Mouse (Mus musculus) ovary, postnatal 14 days (tissue): ENCODE measurements around the gene Chrnb1.

Source experiments
- DNase-seq: peaks from one replicate; pipeline ENCODE4 v3.0.0; 2022; ENCODE audit warnings: low spot score

Gene Chrnb1

DNA sequence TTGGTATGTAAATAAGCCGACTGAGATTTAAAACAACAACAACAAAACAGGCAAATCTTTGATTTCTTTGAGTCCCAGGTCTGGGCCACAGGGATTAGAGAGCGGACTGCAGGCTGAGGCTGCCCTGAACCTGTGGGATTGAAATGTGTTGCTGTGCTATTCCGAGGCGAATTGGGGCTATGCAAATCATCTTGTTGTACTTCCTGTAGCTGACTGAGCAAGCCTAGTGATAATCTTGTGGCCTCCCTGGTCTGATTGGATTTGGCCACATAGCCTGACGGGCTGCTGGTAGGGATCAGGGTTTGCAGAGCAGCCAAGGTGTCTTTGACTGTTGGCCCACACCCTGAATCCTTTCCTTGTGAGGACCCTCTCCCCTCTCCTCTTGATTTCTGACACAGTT is 20.8 kb downstream of the Chrnb1 start:
- DNase-seq, result no peak

DNA sequence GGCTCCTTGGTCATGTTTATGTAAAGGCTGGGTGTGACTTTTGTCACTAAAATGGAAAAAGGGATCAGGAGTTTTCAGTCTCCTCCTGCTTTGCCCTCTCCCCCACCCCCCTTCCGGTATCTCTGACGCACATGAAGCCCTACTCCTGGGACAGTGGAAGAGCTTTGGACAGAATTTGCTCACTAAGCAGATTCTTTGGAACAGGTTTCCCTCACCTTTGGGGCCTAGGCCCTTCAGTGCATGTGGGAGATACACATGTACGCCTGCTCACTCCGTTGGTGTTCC is 28.2 kb downstream of the Chrnb1 start:
- DNase-seq, result no peak

DNA sequence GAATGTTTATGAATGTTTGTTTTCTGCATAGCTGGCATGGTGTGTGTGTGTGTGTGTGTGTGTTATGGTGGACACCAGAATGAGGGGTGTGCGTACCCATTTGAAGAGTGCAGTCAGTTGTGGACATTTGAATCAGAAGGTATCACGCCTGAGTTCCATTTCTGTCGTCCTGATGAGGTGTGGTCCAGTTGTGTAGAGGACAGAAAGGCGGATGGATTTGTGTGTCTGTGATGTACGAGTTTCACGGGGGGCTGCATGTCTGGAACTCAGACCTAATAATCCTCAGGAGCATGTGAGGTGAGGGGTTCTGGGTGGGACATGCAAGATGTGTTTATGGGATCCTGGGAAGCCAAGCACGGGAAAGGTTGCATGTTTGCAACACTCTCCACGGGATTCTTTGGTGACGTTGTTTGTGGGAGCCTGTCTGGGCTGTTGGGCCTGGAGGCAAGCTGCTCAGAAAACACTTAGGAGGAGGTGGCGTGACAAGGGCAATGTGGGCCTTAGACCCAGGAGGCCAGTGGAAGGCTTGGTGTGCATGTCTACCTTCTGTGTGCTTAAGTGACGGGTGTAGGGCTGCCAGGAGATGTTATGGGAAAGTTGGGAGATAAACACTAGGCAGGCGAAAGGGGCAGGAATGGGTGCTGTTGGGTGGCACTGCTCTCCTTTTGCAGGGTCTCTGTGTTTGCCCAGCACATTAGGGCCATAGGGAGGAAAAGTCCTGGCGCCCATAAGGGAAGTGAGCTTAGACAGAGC is 28.7 kb downstream of the Chrnb1 start:
- DNase-seq, result no peak

- peak; percentile 55 for DNase-seq
Measured at GRCm38 (mm10) chr11:69766126-69766609, 29.6 kb downstream of the Chrnb1 start.

- DNase-seq, result peak; percentile 34
Measured at GRCm38 (mm10) chr11:69765221-69766125, 30.3 kb downstream of the Chrnb1 start, which contains the start of gene Zbtb4. Gene Zbtb4 (plus strand): TSS chr11:69765912.

DNA sequence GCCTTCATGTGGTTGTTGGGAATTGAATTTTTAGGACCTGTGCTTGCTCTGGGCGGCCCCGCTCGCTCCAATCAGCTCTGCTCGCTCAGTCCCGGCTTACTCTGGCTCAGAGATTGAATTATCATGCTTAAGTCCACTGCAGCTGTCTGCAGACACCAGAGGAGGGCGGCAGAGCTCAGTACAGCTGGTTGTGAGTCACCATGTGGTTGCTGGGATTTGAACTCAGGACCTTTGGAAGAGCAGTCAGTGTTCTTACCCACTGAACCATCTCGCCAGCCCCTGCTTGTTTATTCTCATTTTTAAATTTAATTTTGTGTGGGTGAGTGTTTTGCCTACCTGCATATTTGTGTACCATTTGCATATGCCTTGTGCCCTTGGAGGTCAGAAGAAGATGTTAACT is 32.2 kb downstream of the Chrnb1 start:
- no peak for DNase-seq

GRCm38 (mm10) chr11:69761868-69762267 is 33.9 kb downstream of the Chrnb1 start, which contains the start of gene Slc35g3:
Gene Slc35g3 (minus strand): TSS chr11:69761968.
- DNase-seq, result no peak

DNA sequence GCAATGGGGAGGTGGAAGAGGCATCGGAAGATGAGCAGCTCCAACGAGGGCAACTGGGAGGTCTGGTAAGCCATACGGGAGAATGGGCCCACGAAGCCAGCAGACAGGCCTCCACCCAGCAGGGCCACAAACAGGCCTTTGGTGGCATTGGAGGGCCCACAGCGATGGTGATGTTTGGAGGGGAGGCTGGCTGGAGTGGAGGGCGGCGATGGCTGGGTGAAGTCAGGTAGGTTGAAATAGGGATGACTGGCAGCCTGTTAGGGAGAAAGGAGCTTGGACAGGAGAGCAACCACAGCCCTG is 34.9 kb downstream of the Chrnb1 start:
- DNase-seq, result no peak

GRCm38 (mm10) chr11:69760160-69760900 is 35.4 kb downstream of the Chrnb1 start:
- no peak for DNase-seq

- DNase-seq, result peak; percentile 63
Measured at GRCm38 (mm10) chr11:69758971-69759721, 36.6 kb downstream of the Chrnb1 start.

DNA sequence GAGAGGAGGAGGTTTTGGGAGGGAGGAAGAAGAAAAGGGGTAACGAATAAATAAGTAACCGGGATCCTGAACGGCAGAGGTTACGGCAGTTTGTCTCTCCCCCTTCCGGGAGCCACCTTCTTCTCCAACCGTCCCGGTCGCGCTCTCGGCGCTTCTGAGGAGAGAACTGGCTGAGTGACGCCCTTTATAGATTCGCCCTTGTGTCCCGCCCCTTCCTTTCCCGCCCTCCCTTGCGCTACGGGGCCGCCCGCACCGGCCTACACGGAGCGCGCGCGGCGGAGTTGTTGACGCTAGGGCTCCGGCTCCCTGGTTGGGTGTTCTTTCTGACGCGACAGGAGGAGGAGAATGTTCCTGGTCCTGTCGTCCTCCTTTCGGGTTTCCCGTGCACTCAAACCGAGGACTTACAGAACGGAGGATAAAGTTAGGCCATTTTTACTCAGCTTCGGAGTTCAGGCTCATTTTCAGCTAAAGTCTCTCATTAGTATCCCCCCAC is 37.2 kb downstream of the Chrnb1 start, which contains the start of gene Polr2a:
Polr2a (minus strand) TSS at position 160 of the 493 bp plus-strand sequence.
- peak; percentile 99 for DNase-seq

DNA sequence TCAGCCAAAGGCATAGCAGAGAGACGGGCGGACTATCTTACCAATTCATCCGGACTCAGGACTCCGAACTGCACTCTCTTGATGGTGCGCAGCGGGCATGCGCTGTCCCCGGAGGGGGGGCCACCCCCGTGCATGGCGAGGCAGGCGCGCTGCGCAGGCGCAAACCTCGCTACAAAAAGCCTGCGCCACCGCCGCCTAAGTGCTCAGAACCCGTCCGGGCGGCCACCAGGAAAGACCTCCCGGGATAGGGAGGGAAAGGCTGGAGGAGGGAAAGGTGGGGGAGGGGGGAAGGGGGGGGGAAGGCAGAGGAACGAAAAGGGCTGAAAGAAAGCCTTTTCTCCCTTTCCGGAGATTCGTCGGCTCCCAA is 37.7 kb downstream of the Chrnb1 start:
- DNase-seq, result peak; percentile 97

DNA sequence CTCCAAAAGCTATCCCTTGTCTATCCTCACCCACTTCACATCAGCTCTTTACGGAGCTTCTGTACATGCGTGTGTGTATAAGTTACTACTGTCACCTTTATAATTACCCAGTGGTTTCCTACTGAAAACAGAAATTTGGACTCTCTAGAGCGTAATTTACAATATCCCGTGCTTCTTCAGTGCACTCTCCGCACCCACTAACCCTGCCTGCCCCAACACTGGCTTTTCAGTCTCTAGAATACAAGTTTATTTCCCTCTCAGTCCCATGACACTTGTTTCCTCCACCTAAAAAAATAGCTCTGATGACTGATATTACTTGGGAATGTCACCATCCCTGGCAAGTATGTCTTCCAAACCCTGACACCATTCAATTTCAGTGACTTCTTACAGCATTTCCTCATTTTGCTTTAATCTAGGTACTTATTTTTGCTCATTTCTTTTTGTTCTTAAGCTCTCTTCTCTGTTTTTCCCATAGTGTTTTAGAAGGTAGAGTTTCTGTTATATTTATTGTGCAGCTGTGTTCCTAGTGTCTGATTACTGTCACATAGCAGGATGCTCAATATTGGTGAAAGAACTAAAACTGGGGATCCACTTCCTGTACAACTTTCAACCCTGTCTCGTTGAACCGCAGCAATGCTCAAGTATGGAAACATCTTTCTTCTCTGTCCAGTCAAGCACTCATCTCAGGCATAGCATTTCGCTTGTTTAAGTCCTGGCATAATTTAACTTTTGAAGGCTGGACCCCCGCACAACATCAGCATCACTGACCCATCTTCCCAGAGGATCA is 38.2 kb downstream of the Chrnb1 start:
- DNase-seq, result no peak

DNA sequence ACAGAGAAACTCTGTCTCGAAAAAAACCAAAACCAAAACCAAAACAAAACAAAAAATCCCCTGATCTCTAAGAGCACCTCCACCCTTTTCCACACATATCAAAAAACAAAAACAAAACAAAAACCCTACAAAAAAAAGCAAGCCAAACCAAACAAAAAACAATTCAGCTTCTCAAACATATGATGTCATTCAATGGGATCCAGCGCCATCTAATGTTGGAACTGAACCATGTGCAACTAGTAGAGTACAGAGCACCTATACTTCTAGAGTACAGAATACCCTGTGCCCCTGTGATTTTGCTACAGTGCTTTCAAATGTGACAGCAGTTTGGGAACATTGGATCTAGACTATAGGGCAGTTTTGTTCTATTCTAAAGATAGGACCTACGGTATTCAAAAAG is 41.0 kb downstream of the Chrnb1 start:
- DNase-seq, result no peak

GRCm38 (mm10) chr11:69754233-69754632 is 41.5 kb downstream of the Chrnb1 start:
- DNase-seq, result no peak

- no peak for DNase-seq
Measured at GRCm38 (mm10) chr11:69752686-69753085, 43.1 kb downstream of the Chrnb1 start.

GRCm38 (mm10) chr11:69751635-69752034 is 44.1 kb downstream of the Chrnb1 start:
- DNase-seq, result no peak
